ENCODE assay signal across 8 mouse cellular contexts in genomic region chr3:59321278-59321876, GRCm38 (mm10). TPM values are rescaled to one million over a fixed set of nuclear protein-coding genes. Genes with fewer than 3 reads are reported as not detected.
A peak's percentile ranks its signal among the peaks of the same experiment; 100 is the strongest.
DNase-seq lines count a peak whose midpoint lies in the region; ATAC-seq and TF ChIP-seq lines count a peak whose summit lies in the region.

No protein-coding gene starts in this region.

- TF ChIP-seq POLR2A in CH12.LX (IDR thresholded peaks at IDR 0.05; ENCODE audit: low read depth, low read length) = no peak
- no peak for TF ChIP-seq POLR2A in kidney, adult 2 months (IDR thresholded peaks at IDR 0.05; ENCODE audit: low read depth, low read length)

- no peaks in the 10 kb centered on the region for H3K9me3 ChIP-seq in CH12.LX (replicated peaks; ENCODE audit: low read length)
- H3K9me3 ChIP-seq in forebrain, embryonic 15.5 days = no peaks in the 10 kb centered on the region
- H3K9me3 ChIP-seq in lung, embryonic 14.5 days (ENCODE audit: low read depth, low read length) = no peaks in the 10 kb centered on the region

- in situ Hi-C loops in CH12.LX (cut with MboI; ENCODE audit: low pct_ligation_motif_present, low pct_unique_long_range_greater_than_20kb, low sequenced_read_pairs) = loop anchor here (10.0 kb wide), 1 partner anchor 137 kb away; no protein-coding TSS in a partner anchor

- no peak overlapping the region for H3K27ac ChIP-seq in CH12.LX (ENCODE audit: insufficient read depth, low read depth)
- no peak overlapping the region for H3K27ac ChIP-seq in forebrain, embryonic 15.5 days (replicated peaks)
- no peak overlapping the region for H3K27ac ChIP-seq in kidney, adult 2 months (ENCODE audit: insufficient read depth, low read depth, low read length)
- no peak overlapping the region for H3K27ac ChIP-seq in lung, embryonic 14.5 days (ENCODE audit: low read depth)

- no peak overlapping the region for H3K4me3 ChIP-seq in CH12.LX (replicated peaks in 1 of 3; ENCODE audit: low read depth in 2 of 3, low read length in 2 of 3, poor library complexity in 1 of 3)
- H3K4me3 ChIP-seq in forebrain, embryonic 15.5 days = no peak overlapping the region
- no peak overlapping the region for H3K4me3 ChIP-seq in kidney, adult 2 months (ENCODE audit: insufficient read depth, low read depth, low read length)
- no peak overlapping the region for H3K4me3 ChIP-seq in lung, embryonic 14.5 days (ENCODE audit: low read depth, low read length)

- H3K4me1 ChIP-seq in CH12.LX (ENCODE audit: control insufficient read depth in 1 of 2, insufficient read depth in 2 of 2) = peaks cover 4 to 5% of the 10 kb centered on the region in 2 experiments
- H3K4me1 ChIP-seq in forebrain, embryonic 15.5 days = no peaks in the 10 kb centered on the region
- H3K4me1 ChIP-seq in kidney, adult 2 months (ENCODE audit: control insufficient read depth, insufficient read depth, low read length) = no peaks in the 10 kb centered on the region
- H3K4me1 ChIP-seq in lung, embryonic 14.5 days (ENCODE audit: insufficient read depth) = no peaks in the 10 kb centered on the region

- DNase-seq in A20 (ENCODE audit: low read depth, low spot score) (peak; percentile 63), CH12.LX (ENCODE audit: extremely low read depth) (peak; percentile 58), MN1 (ENCODE audit: low spot score) (no peak)
- DNase-seq in c-Kit-positive CD71-positive TER-119-positive erythroid progenitor cells, embryonic 14.5 days (ENCODE audit: low spot score) = peak; percentile 19
- peak; percentile 46 for DNase-seq in kidney, adult 2 months
- DNase-seq in lung, embryonic 14.5 days = peak; percentile 76
- DNase-seq in retina, embryonic 14.5 days (ENCODE audit: low spot score) = peak; percentile 75

- H3K79me2 ChIP-seq in CH12.LX (replicated peaks; ENCODE audit: control insufficient read depth, extremely low read depth, insufficient read depth, poor library complexity, severe bottlenecking) = no peaks in the 10 kb centered on the region

- no peaks in the 10 kb centered on the region for H3K36me3 ChIP-seq in CH12.LX (replicated peaks in 1 of 2; ENCODE audit: control insufficient read depth in 1 of 2, insufficient read depth in 1 of 2, low read length in 1 of 2)
- no peaks in the 10 kb centered on the region for H3K36me3 ChIP-seq in forebrain, embryonic 15.5 days
- no peaks in the 10 kb centered on the region for H3K36me3 ChIP-seq in kidney, adult 2 months (ENCODE audit: control insufficient read depth, insufficient read depth, low read length)
- peaks cover 37% of the 10 kb centered on the region for H3K36me3 ChIP-seq in lung, embryonic 14.5 days (ENCODE audit: insufficient read depth)

- no peak overlapping the region for H3K4me2 ChIP-seq in CH12.LX (ENCODE audit: insufficient read depth, low read depth, poor library complexity, severe bottlenecking)
- H3K4me2 ChIP-seq in forebrain, embryonic 15.5 days (replicated peaks) = no peak overlapping the region
- no peak overlapping the region for H3K4me2 ChIP-seq in lung, embryonic 14.5 days

- TF ChIP-seq RAD21 in CH12.LX (IDR thresholded peaks at IDR 0.05; ENCODE audit: low read depth, low read length) = peak; percentile 75

- TF ChIP-seq EP300 in CH12.LX (IDR thresholded peaks at IDR 0.05; ENCODE audit: low read length) = no peak

- ATAC-seq in forebrain, embryonic 15.5 days (replicated peaks) = peak; percentile 63; the same call in 1 of the 2 replicates
- no peak for ATAC-seq in lung, embryonic 14.5 days (ENCODE audit: insufficient read depth)

- no peak overlapping the region for H3K9ac ChIP-seq in CH12.LX (ENCODE audit: insufficient read depth, low read depth)
- no peak overlapping the region for H3K9ac ChIP-seq in forebrain, embryonic 15.5 days (replicated peaks)
- H3K9ac ChIP-seq in lung, embryonic 14.5 days = no peak overlapping the region

- peak; percentile 77 to 79 for TF ChIP-seq CTCF in CH12.LX (conservative IDR thresholded peaks at IDR 0.05 in 1 of 2, IDR thresholded peaks at IDR 0.05 in 1 of 2; ENCODE audit: low read depth in 2 of 2, low read length in 2 of 2)
- TF ChIP-seq CTCF in kidney, adult 2 months (conservative IDR thresholded peaks at IDR 0.05; ENCODE audit: insufficient read depth, insufficient read length, low read depth, low read length) = peak; percentile 38
- peak; percentile 82 for TF ChIP-seq CTCF in lung, embryonic 14.5 days (IDR thresholded peaks at IDR 0.05; ENCODE audit: low read depth)

- no peaks in the 10 kb centered on the region for H3K27me3 ChIP-seq in CH12.LX (replicated peaks)
- H3K27me3 ChIP-seq in forebrain, embryonic 15.5 days = no peaks in the 10 kb centered on the region
- no peaks in the 10 kb centered on the region for H3K27me3 ChIP-seq in kidney, adult 2 months (replicated peaks; ENCODE audit: control insufficient read depth, insufficient read depth, low read length)
- H3K27me3 ChIP-seq in lung, embryonic 14.5 days (ENCODE audit: insufficient read depth, low read length) = no peaks in the 10 kb centered on the region

- dilution Hi-C loops in CH12.LX (cut with MboI; ENCODE audit: extremely low pct_ligation_motif_present, extremely low pct_unique_long_range_greater_than_20kb, low sequenced_read_pairs) = no loop called here

- WGBS in forebrain, embryonic 15.5 days = 42% methylated on average over 7 of the region's 7 CpGs
- WGBS in kidney, adult 2 months = 31% methylated on average over 7 of the region's 7 CpGs
- WGBS in lung, embryonic 14.5 days = 42% methylated on average over 7 of the region's 7 CpGs

TF ChIP-seq in CH12.LX, 34 proteins besides CTCF, POLR2A, EP300 and RAD21:
- TF ChIP-seq SMC3 (IDR thresholded peaks at IDR 0.05; ENCODE audit: low read depth, low read length) (peak; percentile 83), JUND (conservative IDR thresholded peaks at IDR 0.05; ENCODE audit: low read depth, low read length) (no peak), ELF1 (IDR thresholded peaks at IDR 0.05; ENCODE audit: low read depth, low read length) (no peak), MYC (IDR thresholded peaks at IDR 0.05; ENCODE audit: low read depth, low read length) (peak; percentile 34; the same call in 1 of the 2 replicates)

RNA-seq across cellular contexts. Expression of gene Igsf10, which starts 22.8 kb away (rescaled TPM):
- total RNA-seq in CH12.LX (2012; rRNA removed) = under 0.01 TPM in 1 of 2 replicates, not detected in the other
- total RNA-seq in CH12.LX (2014; rRNA removed) = not detected in 2 replicates
- not detected in 2 replicates for polyA plus RNA-seq in CH12.LX (2012; ENCODE audit: insufficient read length, low read depth)
- polyA plus RNA-seq in forebrain, embryonic 15.5 days (2015; fragmentation: Nextera tagmentation; extraction: Ambion mirVana) = 1.9 and 2.4 TPM in 2 replicates
- 0.48 and 0.62 TPM in 2 replicates for polyA plus RNA-seq in kidney, adult 2 months (2012; rRNA removed)
- polyA plus RNA-seq in lung, embryonic 14.5 days (2014; fragmentation: Nextera tagmentation; extraction: Ambion mirVana) = 9.9 and 10.3 TPM in 2 replicates

RNA-seq across cellular contexts. Expression of gene P2ry12, which starts 58.7 kb away (rescaled TPM):
- 0.30 and 0.63 TPM in 2 replicates for total RNA-seq in CH12.LX (2012; rRNA removed)
- 0.59 and 0.97 TPM in 2 replicates for total RNA-seq in CH12.LX (2014; rRNA removed)
- 0.33 and 0.76 TPM in 2 replicates for polyA plus RNA-seq in CH12.LX (2012; ENCODE audit: insufficient read length, low read depth)
- 8.0 and 10.6 TPM in 2 replicates for polyA plus RNA-seq in forebrain, embryonic 15.5 days (2015; fragmentation: Nextera tagmentation; extraction: Ambion mirVana)
- 0.75 and 1.5 TPM in 2 replicates for polyA plus RNA-seq in kidney, adult 2 months (2012; rRNA removed)
- polyA plus RNA-seq in lung, embryonic 14.5 days (2014; fragmentation: Nextera tagmentation; extraction: Ambion mirVana) = 2.6 and 3.4 TPM in 2 replicates
